Mouse (Mus musculus) stomach, postnatal 0 days (tissue): ENCODE measurements around the gene Isg20. TPM values are rescaled to one million over a fixed set of nuclear protein-coding genes. Genes with fewer than 3 reads are reported as not detected.

Source experiments
- ATAC-seq: fragments of 200-750 bp; cut with Nextera tagmentation; 2 replicates; pipeline ENCODE4 v1.8.0; 2017; ENCODE audit not compliant: low FRiP score, low TSS enrichment
- DNase-seq: peaks from one replicate; pipeline ENCODE4 v3.0.0-alpha.2; 2016; ENCODE audit warnings: low spot score
- H3K27ac ChIP-seq: fragments of 300-500 bp; sonication (generic); replicated peaks from 2 replicates; pipeline ENCODE4 v1.5.1; 2014; ENCODE audit warnings: mild to moderate bottlenecking, control low read depth
- H3K27me3 ChIP-seq: fragments of 300-500 bp; sonication (generic); 2 replicates; pipeline ENCODE4 v1.6.1; 2014; ENCODE audit warnings: low read length; ENCODE audit not compliant: control insufficient read depth, insufficient read depth
- H3K36me3 ChIP-seq: fragments of 300-500 bp; sonication (generic); 2 replicates; pipeline ENCODE4 v1.6.1; 2014; ENCODE audit warnings: low read length, mixed read lengths; ENCODE audit not compliant: control insufficient read depth, insufficient read depth
- H3K4me1 ChIP-seq: fragments of 300-500 bp; sonication (generic); replicated peaks from 2 replicates; pipeline ENCODE4 v1.6.1; 2014; ENCODE audit warnings: antibody characterized with exemption; ENCODE audit not compliant: control insufficient read depth, insufficient read depth
- H3K4me2 ChIP-seq: fragments of 300-500 bp; sonication (generic); replicated peaks from 2 replicates; pipeline ENCODE4 v1.6.1; 2014; ENCODE audit warnings: low read depth, mild to moderate bottlenecking, control low read depth, moderate library complexity
- H3K4me3 ChIP-seq: fragments of 300-500 bp; sonication (generic); 2 replicates; pipeline ENCODE4 v1.5.1; 2014; ENCODE audit warnings: low read depth, low read length, control low read depth
- H3K9ac ChIP-seq: fragments of 300-500 bp; sonication (generic); 2 replicates; pipeline ENCODE4 v1.6.1; 2014; ENCODE audit warnings: mild to moderate bottlenecking, low read length, control low read depth, mixed read lengths
- H3K9me3 ChIP-seq: fragments of 300-500 bp; sonication (generic); 2 replicates; pipeline ENCODE4 v1.6.1; 2016; ENCODE audit warnings: low read length; ENCODE audit not compliant: control insufficient read depth
- CTCF ChIP-seq: IDR thresholded peaks from 2 replicates; pipeline ENCODE4 v1.5.1; 2016; ENCODE audit warnings: antibody characterized with exemption, low read depth, mild to moderate bottlenecking, moderate library complexity
- EP300 ChIP-seq: optimal IDR thresholded peaks from 2 replicates; pipeline ENCODE3; 2016; ENCODE audit warnings: antibody characterized with exemption
- WGBS: fragments of 180-500 bp; shearing (Covaris S2); extraction: QIAGEN DNeasy Blood & Tissue Kit; methylation state at CpG from one replicate; pipeline ENCODE4 v1.1.7; 2014; 5-methylcytosine and 5-hydroxymethylcytosine counted together
- polyA plus RNA-seq: library from polyadenylated mRNA; unstranded; fragments of >200 nt; fragmentation: Nextera tagmentation; extraction: Ambion mirVana; gene quantifications from 2 replicates; pipeline ENCODE4 v1.2.1, GENCODE M21; 2015

Gene Isg20
- polyA plus RNA-seq, 1 experiment from 2014 or later, result 10.6 TPM

GRCm38 (mm10) chr7:78895653-78896333 lies 17.4 kb upstream of the Isg20 start, which contains the start of gene Aen:
Gene Aen (plus strand): TSS chr7:78895854.
- TF ChIP-seq CTCF (no peak), EP300 (peak; percentile 36)

GRCm38 (mm10) chr7:78897567-78897966 lies 15.7 kb upstream of the Isg20 start:
- no peak overlapping the region for H3K4me2 ChIP-seq
- no peak for TF ChIP-seq CTCF
- no peak for TF ChIP-seq EP300
- no peak for DNase-seq

More at GRCm38 (mm10) chr7:78895653-78896333, 17.4 kb upstream of the Isg20 start, which contains the start of gene Aen:
- WGBS, result under 1% methylated on average over 53 of the region's 53 CpGs
- H3K27me3 ChIP-seq, result no peaks in the 10 kb centered on the region
- peak within 1 kb of the TSS; percentile 88 for H3K4me2 ChIP-seq
- H3K4me3 ChIP-seq, result peak within 1 kb of the TSS; percentile 83
- ATAC-seq, result peak; percentile 99
- no peaks in the 10 kb centered on the region for H3K9me3 ChIP-seq
- peak within 1 kb of the TSS; percentile 70 for H3K27ac ChIP-seq
- no peaks in the 10 kb centered on the region for H3K36me3 ChIP-seq
- peak; percentile 98 for DNase-seq
- peak within 1 kb of the TSS; percentile 80 for H3K9ac ChIP-seq
- H3K4me1 ChIP-seq, result no peaks in the 10 kb centered on the region; the same call in 1 of the 2 replicates

GRCm38 (mm10) chr7:78903174-78903870 lies 9.9 kb upstream of the Isg20 start:
- Histone ChIP-seq H3K4me1 (no peaks in the 10 kb centered on the region), H3K9me3 (no peaks in the 10 kb centered on the region), H3K27me3 (no peaks in the 10 kb centered on the region), H3K4me2 (no peak overlapping the region), H3K4me3 (no peak overlapping the region), H3K36me3 (peaks cover 10% of the 10 kb centered on the region; the same call in 1 of the 2 replicates), H3K9ac (no peak overlapping the region), H3K27ac (no peak overlapping the region)
- peak; percentile 49 for DNase-seq
- WGBS, result 80% methylated on average over 6 of the region's 6 CpGs
- peak; percentile 81; the same call in 1 of the 2 replicates for ATAC-seq
- TF ChIP-seq CTCF (no peak), EP300 (no peak)

More at GRCm38 (mm10) chr7:78897567-78897966, 15.7 kb upstream of the Isg20 start:
- no peaks in the 10 kb centered on the region; the same call in 1 of the 2 replicates for H3K4me1 ChIP-seq
- no peaks in the 10 kb centered on the region for H3K27me3 ChIP-seq
- H3K27ac ChIP-seq, result no peak overlapping the region
- H3K4me3 ChIP-seq, result no peak overlapping the region
- H3K9ac ChIP-seq, result no peak overlapping the region
- no peak for ATAC-seq
- H3K36me3 ChIP-seq, result peaks cover 3% of the 10 kb centered on the region; the same call in 1 of the 2 replicates
- H3K9me3 ChIP-seq, result no peaks in the 10 kb centered on the region
- WGBS, result 91% methylated on average over 3 of the region's 3 CpGs

GRCm38 (mm10) chr7:78904175-78904574 lies 9.0 kb upstream of the Isg20 start:
- DNase-seq (no peak), ATAC-seq (no peak)
- WGBS, result 88% methylated on average over 2 of the region's 2 CpGs
- Histone ChIP-seq H3K36me3 (peaks cover 10% of the 10 kb centered on the region; the same call in 1 of the 2 replicates), H3K27ac (no peak overlapping the region), H3K4me2 (no peak overlapping the region), H3K27me3 (no peaks in the 10 kb centered on the region), H3K4me3 (no peak overlapping the region), H3K4me1 (no peaks in the 10 kb centered on the region), H3K9me3 (no peaks in the 10 kb centered on the region), H3K9ac (no peak overlapping the region)
- TF ChIP-seq EP300 (no peak), CTCF (no peak)

- Histone ChIP-seq H3K4me3 (no peak overlapping the region), H3K27me3 (no peaks in the 10 kb centered on the region), H3K36me3 (peaks cover 5% of the 10 kb centered on the region; the same call in 1 of the 2 replicates), H3K27ac (no peak overlapping the region), H3K4me1 (0 out of 2 replicates have a peak, but pooled peaks cover 5% of the 10 kb centered on the region), H3K4me2 (no peak overlapping the region), H3K9ac (no peak overlapping the region), H3K9me3 (no peaks in the 10 kb centered on the region)
- WGBS, result 90% methylated on average over 6 of the region's 6 CpGs
- no peak for ATAC-seq
- no peak for DNase-seq
- TF ChIP-seq EP300 (no peak), CTCF (no peak)
These were observed 4.2 kb upstream of the Isg20 start for GRCm38 (mm10) chr7:78909026-78909425.
